Mouse (Mus musculus) forebrain, embryonic 11.5 days (tissue): Measurements from ENCODE around the gene Rrbp1. TPM values are rescaled to one million over a fixed set of nuclear protein-coding genes. Genes with fewer than 3 reads are reported as not detected.

ENCODE experiments used
- ATAC-seq: fragments of 200-750 bp; cut with Nextera tagmentation; replicated peaks from 2 replicates; pipeline ENCODE4 v1.8.0; 2017; ENCODE audit warnings: moderate TSS enrichment; ENCODE audit not compliant: low FRiP score
- DNase-seq: peaks from one replicate; pipeline ENCODE4 v3.0.0-alpha.2; 2017; ENCODE audit warnings: low spot score
- H3K27ac ChIP-seq: fragments of 300-500 bp; sonication (generic); 2 replicates; pipeline ENCODE4 v1.5.1; 2014; ENCODE audit warnings: low read depth, low read length
- H3K27me3 ChIP-seq: fragments of 300-500 bp; sonication (generic); 2 replicates; pipeline ENCODE4 v1.6.1; 2014; ENCODE audit warnings: mild to moderate bottlenecking, low read length, mixed read lengths; ENCODE audit not compliant: control insufficient read depth, insufficient read depth
- H3K36me3 ChIP-seq: fragments of 300-500 bp; sonication (generic); 2 replicates; pipeline ENCODE4 v1.6.1; 2014; ENCODE audit warnings: mild to moderate bottlenecking, low read length, moderate library complexity, mixed read lengths; ENCODE audit not compliant: control insufficient read depth, insufficient read depth
- H3K4me1 ChIP-seq: fragments of 300-500 bp; sonication (generic); replicated peaks from 2 replicates; pipeline ENCODE4 v1.6.1; 2014; ENCODE audit warnings: low read length, mixed read lengths; ENCODE audit not compliant: control insufficient read depth, insufficient read depth
- H3K4me2 ChIP-seq: fragments of 300-500 bp; sonication (generic); 2 replicates; pipeline ENCODE4 v1.6.1; 2014; ENCODE audit warnings: low read depth, mild to moderate bottlenecking, low read length, moderate library complexity, mixed read lengths; ENCODE audit not compliant: severe bottlenecking
- H3K4me3 ChIP-seq: fragments of 300-500 bp; sonication (generic); 2 replicates; pipeline ENCODE4 v1.5.1; 2014; ENCODE audit warnings: low read depth, low read length
- H3K9ac ChIP-seq: fragments of 300-500 bp; sonication (generic); 2 replicates; pipeline ENCODE4 v1.6.1; 2014; ENCODE audit warnings: low read length
- H3K9me3 ChIP-seq: fragments of 300-500 bp; sonication (generic); 2 replicates; pipeline ENCODE4 v1.6.1; 2016; ENCODE audit warnings: low read length, mixed read lengths; ENCODE audit not compliant: control insufficient read depth
- WGBS: fragments of 180-500 bp; shearing (Covaris S2); extraction: QIAGEN DNeasy Blood & Tissue Kit; methylation state at CpG from one replicate; pipeline ENCODE4 v1.1.7; 2014; 5-methylcytosine and 5-hydroxymethylcytosine counted together
- polyA plus RNA-seq: library from polyadenylated mRNA; unstranded; fragments of >200 nt; fragmentation: Nextera tagmentation; extraction: Ambion mirVana; gene quantifications from 2 replicates; pipeline ENCODE4 v1.2.1, GENCODE M21; 2014

Gene Rrbp1
- polyA plus RNA-seq, 1 experiment from 2014 or later = 30.0 TPM

- WGBS = 90% methylated on average over 2 of the region's 2 CpGs
- no peaks in the 10 kb centered on the region for H3K36me3 ChIP-seq
- ATAC-seq = no peak
Observed at GRCm38 (mm10) chr2:144032664-144033063, 21.6 kb upstream of the Rrbp1 start, which contains the start of gene Banf2. Gene Banf2 (plus strand): TSS chr2:144033059.

GRCm38 (mm10) chr2:144030791-144031190 is 19.7 kb upstream of the Rrbp1 start:
- no peak overlapping the region for H3K4me3 ChIP-seq
- H3K27me3 ChIP-seq = no peaks in the 10 kb centered on the region
- ATAC-seq (no peak), DNase-seq (no peak)
- no peak overlapping the region for H3K27ac ChIP-seq
- no peaks in the 10 kb centered on the region for H3K4me1 ChIP-seq
- H3K9me3 ChIP-seq = no peaks in the 10 kb centered on the region
- H3K9ac ChIP-seq = no peak overlapping the region
- 92% methylated on average over 7 of the region's 7 CpGs for WGBS
- H3K36me3 ChIP-seq = no peaks in the 10 kb centered on the region
- no peak overlapping the region for H3K4me2 ChIP-seq

More at GRCm38 (mm10) chr2:144032664-144033063, 21.6 kb upstream of the Rrbp1 start, which contains the start of gene Banf2:
- no peak for DNase-seq
- no peak within 1 kb of the TSS for H3K4me3 ChIP-seq
- H3K27ac ChIP-seq = no peak within 1 kb of the TSS
- H3K9me3 ChIP-seq = no peaks in the 10 kb centered on the region
- H3K27me3 ChIP-seq = no peaks in the 10 kb centered on the region
- H3K4me1 ChIP-seq = no peaks in the 10 kb centered on the region
- H3K4me2 ChIP-seq = no peak within 1 kb of the TSS
- no peak within 1 kb of the TSS for H3K9ac ChIP-seq

GRCm38 (mm10) chr2:144026456-144026855 is 15.4 kb upstream of the Rrbp1 start:
- H3K27me3 ChIP-seq = no peaks in the 10 kb centered on the region
- WGBS = 79% methylated on average over 4 of the region's 4 CpGs
- no peak overlapping the region for H3K4me3 ChIP-seq
- DNase-seq (no peak), ATAC-seq (no peak)
- H3K9me3 ChIP-seq = no peaks in the 10 kb centered on the region
- H3K4me2 ChIP-seq = no peak overlapping the region
- H3K36me3 ChIP-seq = no peaks in the 10 kb centered on the region
- no peaks in the 10 kb centered on the region for H3K4me1 ChIP-seq
- H3K27ac ChIP-seq = no peak overlapping the region
- H3K9ac ChIP-seq = no peak overlapping the region

- no peaks in the 10 kb centered on the region for H3K27me3 ChIP-seq
- ATAC-seq (no peak), DNase-seq (no peak)
- no peak overlapping the region for H3K9ac ChIP-seq
- H3K36me3 ChIP-seq = no peaks in the 10 kb centered on the region
- no peaks in the 10 kb centered on the region for H3K9me3 ChIP-seq
- H3K27ac ChIP-seq = no peak overlapping the region
- WGBS = 90% methylated on average over 9 of the region's 9 CpGs
- H3K4me2 ChIP-seq = no peak overlapping the region
- no peaks in the 10 kb centered on the region for H3K4me1 ChIP-seq
- no peak overlapping the region for H3K4me3 ChIP-seq
Observed at GRCm38 (mm10) chr2:144025361-144025760, 14.3 kb upstream of the Rrbp1 start.

GRCm38 (mm10) chr2:144022441-144022840 is 11.4 kb upstream of the Rrbp1 start:
- Histone ChIP-seq H3K36me3 (no peaks in the 10 kb centered on the region), H3K4me3 (no peak overlapping the region), H3K4me1 (no peaks in the 10 kb centered on the region), H3K9me3 (no peaks in the 10 kb centered on the region), H3K9ac (no peak overlapping the region), H3K27me3 (no peaks in the 10 kb centered on the region), H3K4me2 (no peak overlapping the region), H3K27ac (no peak overlapping the region)
- DNase-seq = no peak
- ATAC-seq = no peak
- 72% methylated on average over 3 of the region's 3 CpGs for WGBS

- no peaks in the 10 kb centered on the region for H3K27me3 ChIP-seq
- no peak overlapping the region for H3K4me3 ChIP-seq
- H3K36me3 ChIP-seq = no peaks in the 10 kb centered on the region
- H3K9me3 ChIP-seq = no peaks in the 10 kb centered on the region
- H3K4me2 ChIP-seq = no peak overlapping the region
- H3K4me1 ChIP-seq = no peaks in the 10 kb centered on the region
- H3K27ac ChIP-seq = no peak overlapping the region
- H3K9ac ChIP-seq = no peak overlapping the region
- DNase-seq (no peak), ATAC-seq (no peak)
- 83% methylated on average over 2 of the region's 2 CpGs for WGBS
Observed at GRCm38 (mm10) chr2:144019971-144020370, 8.9 kb upstream of the Rrbp1 start.

- 90% methylated on average over 9 of the region's 9 CpGs for WGBS
- H3K27ac ChIP-seq = no peak overlapping the region
- no peaks in the 10 kb centered on the region for H3K36me3 ChIP-seq
- no peak for DNase-seq
- no peaks in the 10 kb centered on the region for H3K4me1 ChIP-seq
- no peak overlapping the region for H3K4me3 ChIP-seq
- H3K9me3 ChIP-seq = no peaks in the 10 kb centered on the region
- H3K27me3 ChIP-seq = no peaks in the 10 kb centered on the region
- no peak for ATAC-seq
- H3K9ac ChIP-seq = no peak overlapping the region
- no peak overlapping the region for H3K4me2 ChIP-seq
Observed at GRCm38 (mm10) chr2:144015861-144016260, 4.8 kb upstream of the Rrbp1 start.

GRCm38 (mm10) chr2:144014481-144014880 is 3.4 kb upstream of the Rrbp1 start:
- 54% methylated on average over 5 of the region's 5 CpGs for WGBS

GRCm38 (mm10) chr2:144014051-144014450 is 3.0 kb upstream of the Rrbp1 start:
- WGBS = 89% methylated on average over 11 of the region's 11 CpGs
- no peaks in the 10 kb centered on the region for H3K9me3 ChIP-seq
- H3K4me2 ChIP-seq = no peak overlapping the region

More at GRCm38 (mm10) chr2:144014481-144014880, 3.4 kb upstream of the Rrbp1 start:
- Histone ChIP-seq H3K4me3 (no peak overlapping the region), H3K4me2 (no peak overlapping the region), H3K36me3 (no peaks in the 10 kb centered on the region), H3K4me1 (0 out of 2 replicates have a peak, but pooled peaks cover 2% of the 10 kb centered on the region), H3K27me3 (no peaks in the 10 kb centered on the region), H3K9me3 (no peaks in the 10 kb centered on the region), H3K9ac (no peak overlapping the region), H3K27ac (no peak overlapping the region)
- ATAC-seq = no peak
- DNase-seq = no peak

More at GRCm38 (mm10) chr2:144014051-144014450, 3.0 kb upstream of the Rrbp1 start:
- no peaks in the 10 kb centered on the region for H3K27me3 ChIP-seq
- H3K9ac ChIP-seq = no peak overlapping the region
- no peak for DNase-seq
- no peak for ATAC-seq
- no peak overlapping the region for H3K4me3 ChIP-seq
- H3K4me1 ChIP-seq = 0 out of 2 replicates have a peak, but pooled peaks cover 2% of the 10 kb centered on the region
- no peak overlapping the region for H3K27ac ChIP-seq
- H3K36me3 ChIP-seq = no peaks in the 10 kb centered on the region
